Mouse (Mus musculus): ENCODE results near the gene Mdga2. TPM values are rescaled to one million over a fixed set of nuclear protein-coding genes. Genes with fewer than 3 reads are reported as not detected.

The Mdga2 gene
- total and polyA plus RNA-seq, 3 experiments = 2.1 TPM; not detected in 2

- no peak for TF ChIP-seq RAD21 (IDR thresholded peaks at IDR 0.05; ENCODE audit: low read depth, low read length)
- no peak for TF ChIP-seq E2F4 (IDR thresholded peaks at IDR 0.05; ENCODE audit: borderline replicate concordance, low read depth, low read length)
- TF ChIP-seq MYC (IDR thresholded peaks at IDR 0.05; ENCODE audit: low read depth, low read length) = no peak
- TF ChIP-seq ZC3H11A (IDR thresholded peaks at IDR 0.05; ENCODE audit: low read depth, low read length) = no peak
- TF ChIP-seq MEF2A (IDR thresholded peaks at IDR 0.05; ENCODE audit: extremely low read depth, insufficient replicate concordance, low read depth, low read length, poor library complexity, severe bottlenecking) = no peak
- no peak for TF ChIP-seq JUND (IDR thresholded peaks at IDR 0.05; ENCODE audit: low read depth, low read length)
- no peak for TF ChIP-seq UBTF (IDR thresholded peaks at IDR 0.05; ENCODE audit: borderline replicate concordance, insufficient read depth, low read depth, low read length)
- Histone ChIP-seq H3K27ac (ENCODE audit: control insufficient read depth, low read depth, low read length) (no peak overlapping the region), H3K9ac (ENCODE audit: control insufficient read depth, low read depth, low read length, poor library complexity, severe bottlenecking) (no peak overlapping the region), H3K36me3 (ENCODE audit: control insufficient read depth in 1 of 2, insufficient read depth in 2 of 2, low read length in 2 of 2) (no peaks in the 10 kb centered on the region), H3K4me3 (ENCODE audit: control insufficient read depth in 1 of 2, insufficient read depth in 1 of 2, low read depth in 2 of 2, low read length in 2 of 2) (no peak overlapping the region), H3K4me1 (ENCODE audit: control insufficient read depth in 1 of 2, insufficient read depth in 2 of 2, low read length in 2 of 2) (no peaks in the 10 kb centered on the region), H3K27me3 (ENCODE audit: control insufficient read depth in 1 of 2, insufficient read depth in 2 of 2, low read length in 2 of 2) (no peaks in the 10 kb centered on the region), H3K9me3 (replicated peaks; ENCODE audit: insufficient read depth, low read length) (no peaks in the 10 kb centered on the region), H3K79me2 (ENCODE audit: control insufficient read depth, insufficient read depth, low read length, poor library complexity) (no peaks in the 10 kb centered on the region)
- no peak for DNase-seq (ENCODE audit: low read depth, low spot score)
Measured at GRCm38 (mm10) chr12:66443340-66443739, 779.0 kb downstream of the Mdga2 start.
